Mouse (Mus musculus) liver, adult 2 months (tissue): ENCODE measurements around the gene Mapk9.

ENCODE experiments used
- CTCF ChIP-seq: fragments of 200-500 bp; IDR thresholded peaks from 2 replicates; pipeline ENCODE4 v1.5.1; 2011; ENCODE audit warnings: low read depth, low read length, control low read depth
- POLR2A ChIP-seq: fragments of 200-500 bp; IDR thresholded peaks from 2 replicates; pipeline ENCODE4 v1.6.1; 2011; ENCODE audit warnings: low read length, control low read depth; ENCODE audit not compliant: insufficient read depth; ENCODE audit errors: extremely low read depth

DNA sequence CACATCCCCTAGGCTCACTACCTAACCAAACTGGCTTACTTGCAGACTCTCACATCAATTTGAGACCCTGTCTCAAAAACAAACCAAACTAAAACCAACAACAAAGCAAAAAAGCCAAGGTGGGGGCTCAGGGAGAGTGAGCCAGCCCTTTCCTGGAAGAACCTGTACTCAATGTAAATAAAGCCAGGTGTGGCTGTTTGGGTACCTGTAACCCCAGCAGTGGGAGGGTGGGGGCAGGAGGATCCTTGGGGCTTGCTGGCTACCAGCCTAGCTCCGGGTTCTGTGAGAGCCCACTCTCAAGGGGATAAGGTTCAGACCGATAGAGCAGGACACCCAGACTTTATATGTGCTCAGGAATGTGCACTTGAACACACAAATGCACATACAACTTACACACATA lies 25.6 kb upstream of the Mapk9 start:
- TF ChIP-seq CTCF (no peak), POLR2A (no peak)
